Mouse (Mus musculus) left cerebral cortex, adult 18-20 months (tissue): ENCODE measurements around the gene Map7d3. TPM values are rescaled to one million over a fixed set of nuclear protein-coding genes. Genes with fewer than 3 reads are reported as not detected.

Experiments used
- total RNA-seq, 2 experiments: library from RNA; stranded (reverse); gene quantifications; 2 replicates each; pipeline ENCODE4 v1.2.3; 2021

Map7d3 gene
- total RNA-seq, 2 experiments from 2014 or later = not detected

Other genes with a start within 250 kb of the Map7d3 start
- 10 to 100 TPM; 24.4 to 25.0 TPM for gene Mmgt1, start 224.3 kb downstream of the Map7d3 start, total RNA-seq
- 100 to 1,000 TPM; 114 TPM for gene Slc9a6, start 212.6 kb downstream of the Map7d3 start, total RNA-seq
- 10 to 100 TPM; 83.4 to 90.6 TPM for gene Fhl1, start 90.5 kb downstream of the Map7d3 start, total RNA-seq
- not detected for gene Adgrg4, start 47.8 kb upstream of the Map7d3 start, total RNA-seq
- gene Brs3, start 220.7 kb upstream of the Map7d3 start, total RNA-seq = not detected
- 10 to 100 TPM; 53.2 to 57.5 TPM for gene Htatsf1, start 231.3 kb upstream of the Map7d3 start, total RNA-seq